Mouse (Mus musculus) lung, embryonic 16.5 days (tissue): ENCODE results near the gene Rhobtb3. TPM values are rescaled to one million over a fixed set of nuclear protein-coding genes. Genes with fewer than 3 reads are reported as not detected.

Source experiments
- polyA plus RNA-seq: library from polyadenylated mRNA; unstranded; fragments of >200 nt; fragmentation: Nextera tagmentation; extraction: Ambion mirVana; gene quantifications from 2 replicates; pipeline ENCODE4 v1.2.1, GENCODE M21; 2015

Gene Rhobtb3
- polyA plus RNA-seq, 1 experiment from 2014 or later: 24.7 TPM

Other genes starting within 250 kb of the Rhobtb3 start
- gene Ell2, start 237.2 kb downstream of the Rhobtb3 start, polyA plus RNA-seq: 6.7 and 7.5 TPM in 2 replicates
- 56.9 and 58.0 TPM in 2 replicates for gene Glrx, start 104.1 kb downstream of the Rhobtb3 start, polyA plus RNA-seq
- gene Spata9, start 23.2 kb upstream of the Rhobtb3 start, polyA plus RNA-seq: 0.48 and 0.74 TPM in 2 replicates
- gene Rfesd, start 74.8 kb upstream of the Rhobtb3 start, polyA plus RNA-seq: 17.8 and 18.8 TPM in 2 replicates
- gene Gpr150, start 113.1 kb upstream of the Rhobtb3 start, polyA plus RNA-seq: 0.06 TPM in 1 of 2 replicates, not detected in the other
- 8.3 and 9.2 TPM in 2 replicates for gene Arsk, start 154.7 kb upstream of the Rhobtb3 start, polyA plus RNA-seq
- gene Ttc37, start 154.8 kb upstream of the Rhobtb3 start, polyA plus RNA-seq: 12.5 and 12.6 TPM in 2 replicates